Mouse (Mus musculus): ENCODE measurements around the gene Cxcl9. TPM values are rescaled to one million over a fixed set of nuclear protein-coding genes. Genes with fewer than 3 reads are reported as not detected.

Cxcl9 gene
- total RNA-seq, 2 experiments from 2014 or later = not detected

DNA sequence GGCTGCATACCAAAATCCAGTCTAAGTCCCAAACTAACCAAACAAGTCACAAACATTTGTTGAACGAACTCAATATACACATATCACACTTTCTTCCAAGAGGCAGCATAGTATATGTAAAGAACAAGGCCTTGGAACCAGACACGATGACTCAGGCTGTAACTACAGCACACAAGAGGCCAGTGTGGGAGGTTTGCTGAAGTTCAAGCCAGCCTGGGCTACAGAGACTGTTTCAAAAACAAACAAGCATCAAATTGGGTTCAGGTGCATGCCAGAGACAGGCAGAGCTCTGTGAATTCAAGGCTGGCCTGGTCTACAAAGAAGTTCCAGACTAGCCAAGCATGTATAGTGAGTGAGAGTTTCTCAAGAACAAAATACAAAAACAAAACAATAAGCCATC is 33.4 kb downstream of the Cxcl9 start:
- ATAC-seq (replicated peaks; ENCODE audit: low FRiP score, low TSS enrichment, poor library complexity, severe bottlenecking) = no peak

DNA sequence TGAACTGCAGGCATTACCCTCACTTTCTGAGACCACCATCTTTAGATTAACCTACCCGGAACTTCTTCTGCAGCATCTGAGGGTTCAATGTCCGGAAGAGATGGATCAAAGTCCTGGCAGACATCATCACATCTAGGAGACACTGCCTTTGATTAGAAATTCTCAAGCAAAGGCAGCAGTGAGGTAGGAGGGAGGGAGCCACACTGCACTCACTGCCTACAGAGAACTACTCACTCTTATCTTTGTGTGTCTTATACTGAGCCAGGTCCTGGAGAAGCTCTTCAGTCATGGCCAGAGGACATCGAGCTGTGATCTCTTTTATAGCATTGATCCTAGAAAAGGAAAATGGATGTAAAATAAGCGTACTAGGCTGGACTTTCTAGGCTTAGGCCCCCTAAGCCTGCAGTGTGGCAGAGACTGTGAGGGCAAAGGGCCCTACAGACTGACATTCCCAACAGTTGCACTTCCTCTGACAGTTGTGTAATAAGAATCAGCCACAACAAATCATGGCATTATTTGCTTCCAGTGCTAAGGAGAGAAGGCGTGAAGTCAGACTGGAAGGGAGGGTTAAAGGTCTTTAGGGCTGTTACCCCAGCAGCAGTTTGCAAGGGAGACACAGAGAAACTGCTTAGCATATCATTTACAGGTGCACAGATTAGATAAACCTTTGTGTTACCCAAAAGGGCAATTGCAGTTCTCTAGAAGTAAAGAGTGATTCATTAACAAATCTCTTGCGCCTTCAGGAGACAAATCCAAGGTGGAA is 36.0 kb downstream of the Cxcl9 start:
- ATAC-seq (replicated peaks; ENCODE audit: low FRiP score, low TSS enrichment, poor library complexity, severe bottlenecking) = no peak

DNA sequence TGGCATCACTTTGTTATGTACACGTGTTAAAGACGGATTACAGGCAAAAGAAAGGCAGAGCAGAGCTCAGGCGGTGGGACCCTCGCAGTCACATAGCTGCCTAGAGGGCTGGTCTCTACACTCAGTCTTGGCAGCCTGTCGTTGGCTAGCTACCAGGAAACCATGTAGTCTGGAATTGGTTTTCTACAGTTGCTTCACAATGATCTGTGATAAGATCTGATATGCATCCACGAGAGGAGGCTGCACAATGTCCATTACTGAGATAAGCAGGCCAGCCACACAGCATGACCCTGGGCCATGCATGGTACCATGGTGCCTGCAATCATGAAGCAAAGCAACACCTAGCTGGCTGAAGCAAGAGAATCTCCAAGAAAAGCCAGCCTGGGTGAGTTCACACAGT is 40.0 kb downstream of the Cxcl9 start:
- ATAC-seq (replicated peaks; ENCODE audit: low FRiP score, low TSS enrichment, poor library complexity, severe bottlenecking) = no peak

DNA sequence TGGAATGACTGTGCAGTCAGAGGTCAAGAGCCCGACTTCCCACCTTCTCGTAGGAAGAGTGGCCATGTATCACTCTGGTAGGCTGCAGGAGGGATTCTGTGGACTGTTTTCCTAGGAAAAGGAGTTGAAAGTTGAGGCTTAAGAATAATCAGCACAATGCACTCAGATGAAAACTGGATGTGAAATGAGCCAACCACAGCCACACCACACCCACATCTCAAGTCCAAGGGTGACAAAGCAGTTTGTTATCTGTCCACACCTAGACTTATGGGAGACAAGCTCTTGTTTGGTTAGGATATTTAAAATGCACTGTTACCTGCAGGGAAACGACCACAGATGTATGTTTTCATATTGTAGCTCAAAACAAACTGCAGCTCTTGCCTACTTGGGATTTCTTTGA is 44.8 kb downstream of the Cxcl9 start:
- ATAC-seq (replicated peaks; ENCODE audit: low FRiP score, low TSS enrichment, poor library complexity, severe bottlenecking) = peak; percentile 80

DNA sequence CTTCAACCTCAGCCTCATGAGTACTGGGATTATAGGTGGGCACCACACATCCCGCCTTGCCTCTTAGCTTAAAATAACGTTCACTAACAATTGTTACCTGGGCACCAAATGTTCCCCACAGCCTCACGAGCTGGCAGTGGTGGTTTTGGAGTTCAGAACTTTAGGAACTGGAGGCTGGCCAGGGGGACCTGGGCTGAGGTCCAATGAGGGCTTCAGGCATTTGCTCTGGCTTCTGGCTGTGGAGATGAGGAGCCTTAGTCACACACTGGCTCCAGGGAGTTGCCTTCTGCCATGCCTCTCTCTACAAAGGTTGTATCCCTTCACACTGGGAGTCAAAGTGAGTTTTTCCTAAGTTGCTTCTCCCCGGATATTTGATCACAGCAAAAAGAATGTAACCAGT is 45.3 kb downstream of the Cxcl9 start:
- ATAC-seq (replicated peaks; ENCODE audit: low FRiP score, low TSS enrichment, poor library complexity, severe bottlenecking) = no peak

DNA sequence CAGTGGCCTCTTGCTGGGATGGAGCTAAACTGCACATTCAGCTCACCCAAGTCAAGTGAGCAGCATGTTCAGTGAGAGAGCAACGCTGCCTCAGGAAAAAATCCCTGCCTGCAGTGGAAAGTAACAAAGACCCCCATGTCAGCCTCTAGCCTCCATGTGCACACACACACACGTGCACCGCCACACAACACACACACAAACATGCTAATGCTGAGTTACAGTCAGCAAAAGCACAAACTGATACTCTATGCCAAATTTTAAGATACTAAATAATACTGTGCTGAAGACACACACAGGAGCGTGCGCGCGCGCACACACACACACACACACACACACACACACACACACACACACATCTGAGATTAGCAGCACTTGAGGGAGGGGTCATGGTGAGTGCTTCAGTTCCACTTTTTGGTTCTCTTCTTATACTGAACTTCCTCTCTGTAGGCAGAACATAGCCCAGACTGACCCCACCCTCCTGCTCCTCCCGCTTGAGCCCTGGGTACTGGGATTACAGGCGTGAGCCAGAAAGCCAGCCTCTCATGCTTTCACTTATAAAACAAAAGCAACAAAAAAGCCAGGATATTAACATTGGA is 48.8 kb downstream of the Cxcl9 start:
- no peak for ATAC-seq (replicated peaks; ENCODE audit: low FRiP score, low TSS enrichment, poor library complexity, severe bottlenecking)

DNA sequence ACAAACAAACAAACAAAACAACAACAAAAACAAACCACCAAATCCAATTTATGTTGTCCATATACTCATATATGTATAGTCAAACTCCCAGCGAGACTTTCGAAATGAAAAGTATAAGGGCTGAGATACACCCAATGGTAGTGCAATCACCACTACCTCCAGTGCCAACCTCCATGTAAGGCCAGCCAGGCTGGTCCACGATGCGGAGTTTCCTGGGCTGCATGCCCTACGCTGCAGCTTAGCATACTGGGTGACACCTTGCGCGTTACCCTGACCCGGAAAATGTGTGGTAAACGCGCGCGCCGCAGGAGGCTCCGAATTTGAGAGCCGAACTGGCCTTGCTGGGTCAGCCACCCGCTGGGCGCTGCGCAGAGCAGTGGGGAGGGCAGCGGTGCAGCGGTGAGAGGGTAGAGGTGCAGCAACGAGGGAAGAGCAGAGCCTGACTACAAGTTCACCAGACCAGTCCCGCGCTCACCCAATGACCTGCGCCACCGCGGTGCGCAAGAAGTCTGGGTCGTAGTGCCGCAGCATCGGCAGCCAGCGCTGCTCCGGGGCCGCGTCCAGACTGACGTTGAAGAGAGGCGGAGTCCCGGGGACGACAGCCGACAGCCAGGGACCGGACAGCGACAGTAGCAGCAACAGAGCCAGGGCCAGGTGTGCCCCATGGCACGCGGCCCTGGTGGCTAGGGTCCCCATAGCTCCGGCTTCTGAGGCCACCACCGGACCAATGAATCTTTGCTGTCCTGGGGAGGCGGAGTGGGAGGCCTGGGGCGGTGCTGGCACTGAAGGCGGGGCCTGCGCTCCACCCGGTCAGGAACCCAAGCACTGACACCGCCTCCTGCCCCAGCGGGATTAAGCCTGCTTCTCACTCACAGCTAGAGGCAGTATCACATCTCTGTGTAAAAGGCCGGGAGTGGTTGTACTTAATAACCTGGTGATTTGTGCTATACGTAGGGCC is 50.2 kb downstream of the Cxcl9 start, which contains the start of gene Naaa:
Naaa (minus strand) TSS at position 734 of the 958 bp plus-strand sequence.
- ATAC-seq (replicated peaks; ENCODE audit: low FRiP score, low TSS enrichment, poor library complexity, severe bottlenecking) = peak; percentile 93

Other genes starting within 250 kb of the Cxcl9 start
- 58.2 and 67.8 TPM in 2 replicates for gene G3bp2, start 244.4 kb downstream of the Cxcl9 start, total RNA-seq (2014; fragmentation: Nextera tagmentation)
- gene G3bp2, start 244.4 kb downstream of the Cxcl9 start, total RNA-seq (2017) = 89.5 and 117 TPM in 2 replicates
- 39.3 and 42.0 TPM in 2 replicates for gene Uso1, start 190.1 kb downstream of the Cxcl9 start, total RNA-seq (2014; fragmentation: Nextera tagmentation)
- gene Uso1, start 190.1 kb downstream of the Cxcl9 start, total RNA-seq (2017) = 12.2 and 13.4 TPM in 2 replicates
- gene U90926, start 112.7 kb downstream of the Cxcl9 start, total RNA-seq (2014; fragmentation: Nextera tagmentation) = not detected in 2 replicates
- gene U90926, start 112.7 kb downstream of the Cxcl9 start, total RNA-seq (2017) = not detected in 2 replicates
- not detected in 2 replicates for gene Ppef2, start 71.8 kb downstream of the Cxcl9 start, total RNA-seq (2014; fragmentation: Nextera tagmentation)
- gene Ppef2, start 71.8 kb downstream of the Cxcl9 start, total RNA-seq (2017) = not detected in 2 replicates
- 1.1 and 2.9 TPM in 2 replicates for gene Naaa, start 49.9 kb downstream of the Cxcl9 start, total RNA-seq (2014; fragmentation: Nextera tagmentation)
- 2.1 and 5.6 TPM in 2 replicates for gene Naaa, start 49.9 kb downstream of the Cxcl9 start, total RNA-seq (2017)
- gene Sdad1, start 17.6 kb downstream of the Cxcl9 start, total RNA-seq (2014; fragmentation: Nextera tagmentation) = 51.6 and 66.7 TPM in 2 replicates
- gene Sdad1, start 17.6 kb downstream of the Cxcl9 start, total RNA-seq (2017) = 91.7 and 93.5 TPM in 2 replicates
- not detected in 2 replicates for gene Art3, start 3.7 kb upstream of the Cxcl9 start, total RNA-seq (2014; fragmentation: Nextera tagmentation)
- gene Art3, start 3.7 kb upstream of the Cxcl9 start, total RNA-seq (2017) = not detected in 2 replicates
- not detected in 2 replicates for gene Cxcl10, start 20.8 kb upstream of the Cxcl9 start, total RNA-seq (2014; fragmentation: Nextera tagmentation)
- 2.2 and 5.6 TPM in 2 replicates for gene Cxcl10, start 20.8 kb upstream of the Cxcl9 start, total RNA-seq (2017)
- 75.8 and 80.0 TPM in 2 replicates for gene Nup54, start 107.1 kb upstream of the Cxcl9 start, total RNA-seq (2014; fragmentation: Nextera tagmentation)
- 99.1 and 106 TPM in 2 replicates for gene Nup54, start 107.1 kb upstream of the Cxcl9 start, total RNA-seq (2017)
- 19.0 and 23.6 TPM in 2 replicates for gene Scarb2, start 178.8 kb upstream of the Cxcl9 start, total RNA-seq (2014; fragmentation: Nextera tagmentation)
- 52.6 and 58.0 TPM in 2 replicates for gene Scarb2, start 178.8 kb upstream of the Cxcl9 start, total RNA-seq (2017)
- not detected in 2 replicates for gene Fam47e, start 227.0 kb upstream of the Cxcl9 start, total RNA-seq (2014; fragmentation: Nextera tagmentation)
- gene Fam47e, start 227.0 kb upstream of the Cxcl9 start, total RNA-seq (2017) = not detected in 2 replicates

Measured in megakaryocyte-erythroid progenitor cell, adult 5-6 weeks (primary cell).